Mouse (Mus musculus) gastrocnemius, adult 2 months (tissue): ENCODE results near the gene Slc15a2. TPM values are rescaled to one million over a fixed set of nuclear protein-coding genes. Genes with fewer than 3 reads are reported as not detected.

Experiments used
- DNase-seq: peaks from one replicate; pipeline ENCODE4 v3.0.0; 2022
- H3K27ac ChIP-seq: fragments of 200-600 bp; 2 replicates; pipeline ENCODE4 v1.8.1; 2022; ENCODE audit warnings: mild to moderate bottlenecking
- H3K4me3 ChIP-seq: fragments of 200-600 bp; 2 replicates; pipeline ENCODE4 v1.8.1; 2022; ENCODE audit warnings: mild to moderate bottlenecking, moderate library complexity
- CTCF ChIP-seq: fragments of 200-600 bp; IDR thresholded peaks from 2 replicates; pipeline ENCODE4 v1.8.1; 2022; ENCODE audit warnings: antibody characterized with exemption, mild to moderate bottlenecking, moderate library complexity
- intact Hi-C: fragments of 180-260 bp; cut with DNase I; formaldehyde crosslinking; loops from one replicate; pipeline ENCODE4 v1.15.1; 2025
- microRNA-seq: library from miRNA; unstranded; fragments of <30 nt; microRNA quantifications from one replicate; pipeline ENCODE4 v1.2.0, GENCODE M21; 2021
- total RNA-seq, 2 experiments: library from RNA; stranded (reverse); gene quantifications; 2 replicates each; pipeline ENCODE4 v1.2.3; 2021

Slc15a2 gene
- total RNA-seq, 2 experiments from 2014 or later: 2.3 to 3.8 TPM

- no peak for TF ChIP-seq CTCF
- Histone ChIP-seq H3K27ac (no peak overlapping the region), H3K4me3 (no peak overlapping the region)
- intact Hi-C loops: no loop called here
- no peak for DNase-seq
Observed at GRCm38 (mm10) chr16:36709405-36709804, 75.4 kb downstream of the Slc15a2 start.

- intact Hi-C loops: no loop called here
- TF ChIP-seq CTCF: no peak
- Histone ChIP-seq H3K4me3 (no peak overlapping the region), H3K27ac (no peak overlapping the region)
- DNase-seq: no peak
Observed at GRCm38 (mm10) chr16:36708751-36709150, 76.0 kb downstream of the Slc15a2 start.

- no peak for TF ChIP-seq CTCF
- intact Hi-C loops: no loop called here
- Histone ChIP-seq H3K27ac (no peak overlapping the region), H3K4me3 (no peak overlapping the region)
- no peak for DNase-seq
Observed at GRCm38 (mm10) chr16:36707702-36708423, 76.9 kb downstream of the Slc15a2 start.

DNA sequence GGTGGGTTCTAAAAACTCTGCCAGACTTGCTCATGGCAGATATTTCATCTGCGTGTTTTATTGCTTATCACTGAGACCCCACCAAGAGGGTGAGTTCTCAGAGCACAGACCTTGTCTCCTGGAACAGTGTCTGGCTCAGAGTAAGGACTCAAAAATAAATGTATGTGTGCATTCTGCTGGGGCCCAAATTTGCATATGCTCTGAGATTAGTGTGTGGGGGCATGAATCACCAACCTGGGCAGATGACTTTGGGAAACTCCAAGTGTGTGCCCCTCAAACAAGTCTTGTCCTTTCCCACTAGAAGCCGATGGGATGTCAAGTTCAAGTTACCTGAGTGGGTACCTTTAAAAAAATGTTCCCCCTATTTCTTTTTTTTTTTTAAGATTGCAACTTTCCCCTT lies 84.3 kb downstream of the Slc15a2 start:
- intact Hi-C loops: no loop called here
- no peak overlapping the region for H3K4me3 ChIP-seq
- no peak for DNase-seq
- no peak overlapping the region for H3K27ac ChIP-seq
- no peak for TF ChIP-seq CTCF

Small RNAs within 50 kb of the gene (microRNA-seq; reads per million reads assigned to microRNA genes)
- gene Gm22617: not detected

Other genes starting within 250 kb of the Slc15a2 start
- gene Casr, start 222.8 kb downstream of the Slc15a2 start, total RNA-seq: 1 to 10 TPM; 1.7 to 2.5 TPM
- under 1 TPM; 0.13 to 0.17 TPM for gene Cd86, start 118.9 kb downstream of the Slc15a2 start, total RNA-seq
- gene Ildr1, start 91.0 kb downstream of the Slc15a2 start, total RNA-seq: under 1 TPM in 1 of 2 experiments, not detected in 1; 0.14 TPM
- gene Iqcb1, start 43.4 kb upstream of the Slc15a2 start, total RNA-seq: 1 to 10 TPM; 5.8 to 5.9 TPM
- under 1 TPM in 1 of 2 experiments, not detected in 1; 0.25 TPM for gene Eaf2, start 90.0 kb upstream of the Slc15a2 start, total RNA-seq
- gene Golgb1, start 90.2 kb upstream of the Slc15a2 start, total RNA-seq: 10 to 100 TPM; 17.7 to 28.9 TPM
- 1 to 10 TPM; 1.6 to 2.7 TPM for gene Hcls1, start 150.0 kb upstream of the Slc15a2 start, total RNA-seq
- 100 to 1,000 TPM; 258 to 380 TPM for gene Fbxo40, start 205.5 kb upstream of the Slc15a2 start, total RNA-seq
- under 1 TPM; 0.23 to 0.56 TPM for gene Polq, start 226.8 kb upstream of the Slc15a2 start, total RNA-seq